Mouse (Mus musculus): ENCODE data around the gene Smok2b. TPM values are rescaled to one million over a fixed set of nuclear protein-coding genes. Genes with fewer than 3 reads are reported as not detected.
"Not testable (repeated sequence)": the region's sequence is repeated elsewhere in the genome, so short reads cannot be mapped to it uniquely, and the experiment has no call there.

The Smok2b gene
- total and polyA plus RNA-seq, 2 experiments = not detected

DNA sequence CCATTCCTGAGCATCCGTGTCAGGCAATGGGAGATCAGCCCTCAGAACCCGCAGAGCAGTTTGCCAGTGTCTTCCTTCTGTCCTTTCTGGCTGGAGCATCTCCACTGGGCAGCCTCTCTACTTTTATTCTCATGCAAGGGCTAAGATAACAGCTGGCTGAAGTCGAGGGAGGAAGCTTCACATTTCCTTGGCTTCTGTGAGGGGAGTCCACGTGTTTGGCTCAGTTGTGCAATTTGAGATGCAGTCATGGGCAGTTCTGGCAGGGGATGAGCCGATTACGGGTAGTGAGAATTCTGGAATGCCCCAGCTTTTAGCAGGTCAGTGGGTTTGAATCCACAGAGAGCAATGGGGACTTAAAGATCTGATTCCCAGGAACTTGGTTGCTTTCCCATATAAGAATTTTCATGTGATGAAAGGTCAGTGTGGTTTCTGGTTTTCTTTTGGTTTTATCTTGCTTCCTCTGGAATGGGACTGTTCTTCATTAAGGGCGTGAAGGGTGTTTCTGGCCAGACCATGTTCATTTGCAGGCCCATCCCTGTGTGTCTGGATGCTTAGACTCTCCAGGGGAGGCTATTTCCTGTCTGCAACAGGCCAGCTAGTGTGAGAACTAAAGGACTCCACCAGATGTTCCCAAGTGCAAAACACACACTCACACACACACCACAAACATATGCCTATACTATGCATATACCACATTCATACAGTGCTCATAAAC is 17.8 kb upstream of the Smok2b start:
- TF ChIP-seq POLR2A (IDR thresholded peaks at IDR 0.05; ENCODE audit: extremely low read depth, insufficient read depth, low read length) (no peak), CTCF (IDR thresholded peaks at IDR 0.05; ENCODE audit: low read depth, low read length) (no peak)
- 65% methylated on average over 7 of the region's 7 CpGs for WGBS

DNA sequence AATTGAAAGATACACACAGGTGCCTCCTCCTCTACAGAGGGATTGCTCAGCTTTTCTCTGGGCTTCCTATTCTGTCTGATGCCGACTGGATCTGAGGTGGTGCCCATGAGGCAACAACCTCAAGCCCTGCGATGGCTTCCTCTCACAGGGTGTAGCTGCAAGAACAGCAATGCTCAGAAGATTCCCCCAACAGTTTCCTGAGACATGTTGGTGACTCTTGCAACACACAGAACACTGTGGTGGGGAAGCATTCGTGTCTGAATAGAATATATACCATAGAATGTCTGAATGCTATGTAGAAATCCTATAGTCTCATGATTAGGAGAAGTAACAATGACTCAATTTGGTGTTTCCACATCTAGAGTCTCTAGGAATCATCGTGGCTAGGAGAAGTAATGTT is 15.9 kb upstream of the Smok2b start:
- no peak overlapping the region for H3K4me3 ChIP-seq (ENCODE audit: insufficient read depth, low read depth, low read length)
- TF ChIP-seq CTCF (IDR thresholded peaks at IDR 0.05; ENCODE audit: low read depth, low read length) (no peak), POLR2A (IDR thresholded peaks at IDR 0.05; ENCODE audit: extremely low read depth, insufficient read depth, low read length) (no peak)
- no peaks in the 10 kb centered on the region for H3K4me1 ChIP-seq (ENCODE audit: control insufficient read depth, insufficient read depth, low read length)
- 57% methylated on average over 4 of the region's 4 CpGs for WGBS
- H3K9ac ChIP-seq (ENCODE audit: low read depth, low read length) = no peak overlapping the region
- no peaks in the 10 kb centered on the region for H3K36me3 ChIP-seq (ENCODE audit: control insufficient read depth, insufficient read depth, low read length)
- H3K79me2 ChIP-seq (ENCODE audit: control insufficient read depth, insufficient read depth, low read length) = no peaks in the 10 kb centered on the region
- H3K27ac ChIP-seq (replicated peaks; ENCODE audit: insufficient read depth, low read depth, low read length) = no peak overlapping the region
- H3K27me3 ChIP-seq (ENCODE audit: control insufficient read depth, insufficient read depth, low read length) = no peaks in the 10 kb centered on the region
- DNase-seq (ENCODE audit: extremely low read depth, low read depth, low spot score) = no peak

More for the DNA sequence above, 17.8 kb upstream of the Smok2b start:
- no peaks in the 10 kb centered on the region for H3K36me3 ChIP-seq (ENCODE audit: control insufficient read depth, insufficient read depth, low read length)
- H3K4me1 ChIP-seq (ENCODE audit: control insufficient read depth, insufficient read depth, low read length) = no peaks in the 10 kb centered on the region
- no peak overlapping the region for H3K27ac ChIP-seq (replicated peaks; ENCODE audit: insufficient read depth, low read depth, low read length)
- H3K27me3 ChIP-seq (ENCODE audit: control insufficient read depth, insufficient read depth, low read length) = no peaks in the 10 kb centered on the region
- peak; percentile 28 for DNase-seq (ENCODE audit: extremely low read depth, low read depth, low spot score)
- H3K79me2 ChIP-seq (ENCODE audit: control insufficient read depth, insufficient read depth, low read length) = no peaks in the 10 kb centered on the region
- no peak overlapping the region for H3K4me3 ChIP-seq (ENCODE audit: insufficient read depth, low read depth, low read length)
- no peak overlapping the region for H3K9ac ChIP-seq (ENCODE audit: low read depth, low read length)

- no peak overlapping the region for H3K9ac ChIP-seq (ENCODE audit: low read depth, low read length)
- TF ChIP-seq CTCF (IDR thresholded peaks at IDR 0.05; ENCODE audit: low read depth, low read length) (no peak), POLR2A (IDR thresholded peaks at IDR 0.05; ENCODE audit: extremely low read depth, insufficient read depth, low read length) (no peak)
- no peak overlapping the region for H3K4me3 ChIP-seq (ENCODE audit: insufficient read depth, low read depth, low read length)
- H3K36me3 ChIP-seq (ENCODE audit: control insufficient read depth, insufficient read depth, low read length) = no peaks in the 10 kb centered on the region
- DNase-seq (ENCODE audit: extremely low read depth, low read depth, low spot score) = no peak
- 70% methylated on average over 2 of the region's 2 CpGs for WGBS
- no peaks in the 10 kb centered on the region for H3K27me3 ChIP-seq (ENCODE audit: control insufficient read depth, insufficient read depth, low read length)
- H3K79me2 ChIP-seq (ENCODE audit: control insufficient read depth, insufficient read depth, low read length) = no peaks in the 10 kb centered on the region
- no peak overlapping the region for H3K27ac ChIP-seq (replicated peaks; ENCODE audit: insufficient read depth, low read depth, low read length)
- H3K4me1 ChIP-seq (ENCODE audit: control insufficient read depth, insufficient read depth, low read length) = no peaks in the 10 kb centered on the region
Observed at GRCm38 (mm10) chr17:13215595-13215994, 14.5 kb upstream of the Smok2b start.

DNA sequence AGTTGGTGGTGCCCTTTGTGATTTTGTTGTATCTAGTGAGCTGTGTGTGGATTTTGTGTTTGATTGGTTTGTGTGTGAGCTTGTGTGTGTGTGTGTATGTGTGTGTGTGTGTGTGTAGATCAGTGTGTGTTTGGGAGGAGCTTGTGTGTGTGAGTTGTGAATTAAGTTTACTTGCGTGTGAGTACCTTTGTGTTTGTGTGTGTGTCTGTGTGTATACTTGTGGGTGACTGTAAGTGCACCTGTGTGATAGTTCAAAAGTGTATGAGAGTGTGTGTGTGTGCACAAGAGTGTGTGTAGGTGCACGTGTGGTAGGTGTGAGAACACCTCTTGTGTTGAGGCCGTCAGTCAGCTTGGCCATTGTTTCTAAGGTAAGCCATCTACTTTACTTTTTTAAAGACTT is 9.2 kb upstream of the Smok2b start, which contains the start of gene Smok2a:
Smok2a (plus strand) TSS at position 301 of the 400 bp plus-strand sequence.
- DNase-seq (ENCODE audit: extremely low read depth, low read depth, low spot score) = no peak

GRCm38 (mm10) chr17:13221921-13222320 is 8.1 kb upstream of the Smok2b start:
- not testable (repeated sequence) for H3K4me3 ChIP-seq (ENCODE audit: insufficient read depth, low read depth, low read length); H3K27me3 ChIP-seq (ENCODE audit: control insufficient read depth, insufficient read depth, low read length); H3K27ac ChIP-seq (replicated peaks; ENCODE audit: insufficient read depth, low read depth, low read length); DNase-seq (ENCODE audit: extremely low read depth, low read depth, low spot score); H3K79me2 ChIP-seq (ENCODE audit: control insufficient read depth, insufficient read depth, low read length); H3K4me1 ChIP-seq (ENCODE audit: control insufficient read depth, insufficient read depth, low read length); H3K36me3 ChIP-seq (ENCODE audit: control insufficient read depth, insufficient read depth, low read length); H3K9ac ChIP-seq (ENCODE audit: low read depth, low read length)
- WGBS = 83% methylated on average over 2 of the region's 2 CpGs

More for the DNA sequence above, 9.2 kb upstream of the Smok2b start, which contains the start of gene Smok2a:
- no peaks in the 10 kb centered on the region for H3K4me1 ChIP-seq (ENCODE audit: control insufficient read depth, insufficient read depth, low read length)
- TF ChIP-seq POLR2A (IDR thresholded peaks at IDR 0.05; ENCODE audit: extremely low read depth, insufficient read depth, low read length) = no peak
- TF ChIP-seq CTCF (IDR thresholded peaks at IDR 0.05; ENCODE audit: low read depth, low read length) = no peak
- WGBS = 78% methylated on average over 3 of the region's 3 CpGs
- no peak within 1 kb of the TSS for H3K9ac ChIP-seq (ENCODE audit: low read depth, low read length)
- no peak within 1 kb of the TSS for H3K4me3 ChIP-seq (ENCODE audit: insufficient read depth, low read depth, low read length)
- H3K79me2 ChIP-seq (ENCODE audit: control insufficient read depth, insufficient read depth, low read length) = no peaks in the 10 kb centered on the region
- H3K27me3 ChIP-seq (ENCODE audit: control insufficient read depth, insufficient read depth, low read length) = no peaks in the 10 kb centered on the region
- no peaks in the 10 kb centered on the region for H3K36me3 ChIP-seq (ENCODE audit: control insufficient read depth, insufficient read depth, low read length)
- H3K27ac ChIP-seq (replicated peaks; ENCODE audit: insufficient read depth, low read depth, low read length) = no peak within 1 kb of the TSS

GRCm38 (mm10) chr17:13239461-13239860 is 9.4 kb downstream of the Smok2b start:
- not testable (repeated sequence) for H3K4me1 ChIP-seq (ENCODE audit: control insufficient read depth, insufficient read depth, low read length); H3K79me2 ChIP-seq (ENCODE audit: control insufficient read depth, insufficient read depth, low read length); H3K36me3 ChIP-seq (ENCODE audit: control insufficient read depth, insufficient read depth, low read length); H3K27ac ChIP-seq (replicated peaks; ENCODE audit: insufficient read depth, low read depth, low read length); H3K27me3 ChIP-seq (ENCODE audit: control insufficient read depth, insufficient read depth, low read length); H3K4me3 ChIP-seq (ENCODE audit: insufficient read depth, low read depth, low read length); H3K9ac ChIP-seq (ENCODE audit: low read depth, low read length); DNase-seq (ENCODE audit: extremely low read depth, low read depth, low spot score)
- WGBS = 76% methylated on average over 4 of the region's 4 CpGs

DNA sequence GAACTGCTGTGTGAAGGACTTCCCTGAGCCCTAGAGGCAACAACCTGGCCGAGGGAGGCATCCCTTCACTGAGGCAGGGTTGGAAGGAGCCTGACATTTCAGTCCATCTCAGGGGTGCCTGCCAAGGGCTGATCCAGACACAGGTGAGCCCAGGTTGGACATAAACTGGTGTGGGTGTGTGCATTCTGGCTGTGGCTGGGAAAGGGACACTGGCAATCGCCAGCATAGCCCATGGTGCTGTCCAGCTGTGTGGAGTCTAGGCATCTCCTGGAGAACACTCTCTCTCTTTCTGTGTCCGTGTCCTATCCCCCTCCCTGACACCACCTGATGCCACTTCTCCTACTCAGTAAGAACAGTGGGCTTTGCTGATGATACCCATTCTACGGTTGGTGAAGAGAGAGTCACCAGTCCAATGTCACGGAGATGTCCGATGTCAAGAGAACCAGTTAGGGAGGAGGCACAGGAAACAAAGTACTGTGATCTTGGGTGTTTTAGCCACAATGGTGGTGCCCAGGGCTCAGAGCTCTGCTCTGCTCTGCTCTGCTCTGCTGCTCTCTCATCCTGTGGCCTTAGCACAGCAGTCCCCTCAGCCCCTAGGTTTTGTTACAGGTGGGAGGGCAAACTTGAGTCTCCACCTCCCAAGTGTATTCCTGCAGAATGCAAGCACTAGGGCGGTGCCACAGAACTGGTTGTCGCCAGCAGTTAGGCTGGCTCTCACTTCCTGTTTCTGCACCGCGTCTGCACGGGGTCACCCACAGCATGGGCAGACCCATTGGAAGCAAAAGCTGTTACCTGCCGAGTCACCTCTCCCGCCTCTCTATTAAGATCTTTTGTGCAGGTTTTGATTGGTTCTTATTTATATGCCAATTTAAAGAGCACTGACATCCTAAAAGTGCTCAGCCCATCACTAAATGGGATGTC is 11.0 kb downstream of the Smok2b start:
- not testable (repeated sequence) for H3K36me3 ChIP-seq (ENCODE audit: control insufficient read depth, insufficient read depth, low read length); DNase-seq (ENCODE audit: extremely low read depth, low read depth, low spot score); H3K27ac ChIP-seq (replicated peaks; ENCODE audit: insufficient read depth, low read depth, low read length); H3K4me3 ChIP-seq (ENCODE audit: insufficient read depth, low read depth, low read length); H3K27me3 ChIP-seq (ENCODE audit: control insufficient read depth, insufficient read depth, low read length); H3K9ac ChIP-seq (ENCODE audit: low read depth, low read length); H3K4me1 ChIP-seq (ENCODE audit: control insufficient read depth, insufficient read depth, low read length); H3K79me2 ChIP-seq (ENCODE audit: control insufficient read depth, insufficient read depth, low read length)
- WGBS = 84% methylated on average over 7 of the region's 13 CpGs

GRCm38 (mm10) chr17:13254786-13255185 is 24.7 kb downstream of the Smok2b start:
- not testable (repeated sequence) for H3K4me3 ChIP-seq (ENCODE audit: insufficient read depth, low read depth, low read length); H3K36me3 ChIP-seq (ENCODE audit: control insufficient read depth, insufficient read depth, low read length); H3K27me3 ChIP-seq (ENCODE audit: control insufficient read depth, insufficient read depth, low read length); H3K9ac ChIP-seq (ENCODE audit: low read depth, low read length); H3K27ac ChIP-seq (replicated peaks; ENCODE audit: insufficient read depth, low read depth, low read length); DNase-seq (ENCODE audit: extremely low read depth, low read depth, low spot score); H3K79me2 ChIP-seq (ENCODE audit: control insufficient read depth, insufficient read depth, low read length); H3K4me1 ChIP-seq (ENCODE audit: control insufficient read depth, insufficient read depth, low read length)
- WGBS = 40% methylated on average over 1 of the region's 5 CpGs
